Mouse (Mus musculus) heart, postnatal 14 days (tissue): Measurements from ENCODE around the gene Iqce. TPM values are rescaled to one million over a fixed set of nuclear protein-coding genes. Genes with fewer than 3 reads are reported as not detected.

Source experiments
- DNase-seq, 2 experiments: peaks; one replicate each; pipeline ENCODE4 v3.0.0; 2021 to 2022
- intact Hi-C: fragments of 180-260 bp; cut with DNase I; formaldehyde crosslinking; loops from one replicate; pipeline ENCODE4 v1.15.1; 2025
- long read RNA-seq, 2 experiments: library from polyadenylated mRNA; stranded (forward); transcript quantifications; one replicate each; pipeline ENCODE4 v2.0.0; 2021
- total RNA-seq, 2 experiments: library from RNA; stranded (reverse); gene quantifications; 2 replicates each; pipeline ENCODE4 v1.2.3; 2021

Gene Iqce
- total RNA-seq = 10 to 100 TPM in 1 of 2 experiments, 1 to 10 TPM in 1; 8.1 to 10.2 TPM
- long read RNA-seq, experiment 1 = 0 reads
- long read RNA-seq, experiment 2, partial matches to known transcripts = 1 of 2 reads
- long read RNA-seq, experiment 2, other reads (novel, unspliced or antisense) = 1 of 2 reads

DNA sequence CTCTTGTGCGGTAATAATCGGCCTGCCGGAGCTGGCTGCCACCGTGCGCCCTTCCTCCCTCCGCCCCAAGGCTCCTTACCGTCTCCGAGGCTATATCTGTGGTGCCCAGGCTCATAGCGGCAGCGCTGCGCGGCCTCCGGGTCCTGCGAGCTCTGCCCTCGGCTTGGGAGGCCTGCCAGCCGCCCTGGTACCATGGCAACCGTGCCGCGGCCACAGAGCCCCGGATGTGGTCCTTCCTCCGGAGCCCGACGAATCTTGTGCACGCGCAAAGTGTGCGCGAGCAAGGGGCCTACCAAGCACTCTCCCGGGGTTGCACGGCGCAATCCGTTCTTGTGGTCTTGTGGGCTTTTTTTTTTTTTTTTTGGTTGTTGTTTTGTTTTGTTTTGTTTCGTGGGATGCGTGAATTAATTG, at the start of gene Iqce:
TSS of gene Iqce (minus strand) at position 276 of the 411 bp plus-strand sequence.
- peak; percentile 94 to 97 for DNase-seq
- intact Hi-C loops = loop anchor here (5.0 kb wide), 1 partner anchor 125 kb away; no protein-coding TSS in a partner anchor

DNA sequence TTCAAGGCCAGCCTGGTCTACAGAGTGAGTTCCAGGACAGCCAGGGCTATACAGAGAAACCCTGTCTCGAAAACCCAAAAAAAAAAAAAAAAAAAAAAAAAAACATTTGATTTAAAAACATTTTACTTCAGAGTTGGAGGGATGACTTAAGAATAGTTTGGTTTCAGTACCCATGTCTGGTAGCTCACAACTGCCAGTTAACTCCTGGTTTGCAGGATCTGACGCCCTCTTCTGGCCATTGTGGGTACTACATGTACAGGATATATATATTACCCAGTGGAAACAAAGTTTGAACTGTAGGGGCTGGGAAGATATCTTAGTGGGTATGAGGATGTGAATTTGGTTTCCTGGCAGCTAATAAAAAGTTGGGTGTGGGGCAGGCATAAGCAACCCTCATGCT, 48.7 kb upstream of the Iqce start:
- intact Hi-C loops = no loop called here
- DNase-seq = peak in 1 of 2 experiments; percentile 57

DNA sequence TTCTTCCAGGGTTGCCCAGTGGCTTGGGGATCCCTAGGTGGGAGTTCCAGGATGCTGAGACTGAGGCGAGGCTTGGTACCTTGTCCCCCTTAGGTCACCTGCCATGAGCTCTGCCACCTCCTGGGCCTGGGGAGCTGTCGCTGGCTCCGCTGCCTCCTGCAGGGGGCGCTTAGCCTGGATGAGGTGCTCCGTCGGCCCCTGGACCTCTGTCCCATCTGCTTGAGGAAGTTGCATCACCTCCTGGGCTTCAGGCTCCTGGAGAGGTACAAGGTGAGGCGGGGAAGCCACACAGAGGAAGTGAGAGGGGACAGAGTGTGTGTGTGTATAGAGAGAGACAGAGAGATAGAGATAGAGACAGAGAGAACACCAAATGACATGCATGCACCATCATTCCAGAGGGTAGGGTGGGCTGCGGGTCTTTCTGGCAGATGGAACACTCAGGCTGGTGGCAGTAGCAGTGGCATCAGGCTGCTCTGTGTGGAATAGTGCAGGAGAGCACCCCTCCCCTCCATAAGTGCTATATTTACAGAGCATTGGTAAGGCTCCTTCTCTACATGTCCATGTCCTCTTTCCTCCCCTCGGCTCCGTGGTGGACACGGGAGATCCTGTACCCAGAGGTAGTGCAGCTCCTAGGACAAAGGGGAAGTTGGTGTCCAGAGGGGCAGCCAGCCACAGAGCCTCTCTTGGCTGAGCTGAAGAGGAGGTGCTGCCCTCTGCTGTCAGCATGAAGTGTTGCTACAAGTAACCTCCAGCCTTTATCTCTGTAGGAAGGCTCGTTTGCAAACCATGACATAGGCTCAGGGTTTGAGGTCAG, 47.1 kb upstream of the Iqce start:
- intact Hi-C loops = loop anchor here (5.0 kb wide), 2 partner anchors 42 to 212 kb away; partner anchors contain the start of gene Brat1
- peak; percentile 80 to 89 for DNase-seq

DNA sequence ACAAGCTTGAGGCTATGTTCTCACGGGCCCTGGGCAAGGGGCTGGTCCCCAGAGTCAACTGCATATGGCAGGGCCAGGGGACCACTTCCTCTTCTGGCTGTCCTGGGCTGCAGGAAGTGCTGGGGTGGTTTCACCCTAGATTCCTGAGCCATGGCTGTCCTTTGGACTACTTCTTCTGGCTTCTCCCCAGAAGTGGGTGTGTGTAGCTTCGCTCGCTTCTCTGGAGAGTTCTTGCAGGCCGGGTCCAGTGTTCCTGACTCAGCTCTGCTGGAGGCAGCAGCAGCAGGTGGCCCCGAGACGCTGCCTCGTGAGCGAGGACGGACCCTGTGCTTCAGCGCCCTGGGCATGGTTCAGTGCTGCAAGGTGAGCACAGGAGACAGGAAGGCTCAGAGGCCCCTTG, 46.2 kb upstream of the Iqce start:
- peak in 1 of 2 experiments; percentile 28 for DNase-seq
- intact Hi-C loops = loop anchor here (5.0 kb wide), 2 partner anchors 41 to 211 kb away; partner anchors contain the start of gene Brat1

DNA sequence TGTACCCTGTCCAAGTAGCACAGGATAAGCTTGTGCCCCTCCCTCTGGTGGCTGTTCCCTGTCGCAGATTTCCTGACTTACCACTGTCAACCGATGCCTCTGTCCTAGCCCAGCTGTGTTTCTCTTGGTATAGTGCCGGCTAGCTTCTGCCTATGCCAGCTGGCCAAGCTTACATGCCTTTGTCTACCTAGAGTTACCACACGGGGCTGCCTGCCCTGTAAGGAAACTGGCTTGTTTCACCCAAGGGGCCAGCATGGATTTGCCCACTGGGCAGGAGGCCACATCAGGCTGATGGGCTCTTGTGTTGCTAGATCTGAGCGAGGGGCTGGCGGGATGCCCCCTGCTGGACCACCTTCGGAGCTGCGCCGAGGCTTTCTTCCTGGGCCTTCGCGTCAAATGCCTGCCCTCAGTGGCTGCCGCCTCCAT, 41.5 kb upstream of the Iqce start:
- intact Hi-C loops = no loop called here
- peak in 1 of 2 experiments; percentile 20 for DNase-seq

DNA sequence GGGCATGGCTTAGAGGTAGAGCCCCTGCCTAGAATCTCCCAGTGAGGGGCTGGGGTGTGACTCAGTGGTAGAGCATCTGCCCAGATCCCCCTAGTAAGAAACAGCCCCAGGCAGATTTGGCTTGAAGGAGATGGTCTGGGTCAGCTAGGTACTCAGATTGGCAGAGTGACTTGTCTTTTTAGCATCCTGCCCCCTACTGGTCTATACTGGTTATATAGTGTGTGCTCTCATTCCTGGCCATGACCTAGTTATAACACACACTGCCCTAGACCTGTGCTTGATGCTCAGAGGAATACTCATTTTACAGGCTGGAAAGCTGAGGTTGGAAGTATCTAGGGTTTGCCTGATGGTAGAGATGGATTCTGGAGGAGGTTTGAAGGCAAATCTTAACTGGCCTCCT, 39.7 kb upstream of the Iqce start:
- DNase-seq = no peak
- intact Hi-C loops = no loop called here

DNA sequence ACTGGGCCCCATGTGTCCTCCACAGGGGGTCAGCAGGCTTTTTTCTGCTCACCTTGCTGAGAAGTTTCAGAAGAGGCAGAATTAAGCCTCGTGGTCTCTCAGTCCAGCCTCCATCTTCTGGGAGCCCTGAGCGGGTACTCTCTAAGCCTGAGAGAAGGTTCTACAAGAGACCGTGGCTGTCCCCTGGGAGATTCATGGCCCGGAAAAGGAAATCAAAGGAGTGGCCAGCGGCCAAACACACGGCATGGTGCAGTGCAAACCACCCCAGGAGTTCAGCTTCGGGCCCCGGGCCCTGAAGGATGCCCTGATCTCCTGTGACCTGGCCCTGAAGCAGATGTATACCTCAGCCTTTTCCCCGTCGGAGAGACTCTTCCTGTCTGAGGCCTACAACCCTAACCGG, 38.9 kb upstream of the Iqce start:
- peak; percentile 54 to 60 for DNase-seq
- intact Hi-C loops = no loop called here

DNA sequence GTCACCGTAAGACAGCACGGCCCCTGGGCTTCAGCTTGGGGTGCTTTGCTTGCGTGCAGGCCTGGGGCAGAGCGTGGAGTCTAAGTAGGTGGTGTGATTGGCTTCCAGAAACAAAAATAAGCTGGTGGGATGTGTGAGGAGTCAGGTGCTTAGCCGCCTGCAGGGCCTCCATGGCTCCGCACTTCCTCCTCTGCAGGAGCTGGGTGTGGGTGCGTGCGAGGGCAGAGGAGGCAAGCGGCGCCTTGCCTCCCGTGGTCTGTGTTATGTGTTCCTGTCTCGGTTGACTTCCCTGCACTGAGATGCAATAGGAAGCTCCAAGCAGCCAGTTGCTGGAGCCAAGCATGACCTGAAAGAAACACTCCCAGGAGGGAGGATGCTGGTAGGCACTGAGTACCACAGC, 37.6 kb upstream of the Iqce start:
- no peak for DNase-seq
- intact Hi-C loops = no loop called here

DNA sequence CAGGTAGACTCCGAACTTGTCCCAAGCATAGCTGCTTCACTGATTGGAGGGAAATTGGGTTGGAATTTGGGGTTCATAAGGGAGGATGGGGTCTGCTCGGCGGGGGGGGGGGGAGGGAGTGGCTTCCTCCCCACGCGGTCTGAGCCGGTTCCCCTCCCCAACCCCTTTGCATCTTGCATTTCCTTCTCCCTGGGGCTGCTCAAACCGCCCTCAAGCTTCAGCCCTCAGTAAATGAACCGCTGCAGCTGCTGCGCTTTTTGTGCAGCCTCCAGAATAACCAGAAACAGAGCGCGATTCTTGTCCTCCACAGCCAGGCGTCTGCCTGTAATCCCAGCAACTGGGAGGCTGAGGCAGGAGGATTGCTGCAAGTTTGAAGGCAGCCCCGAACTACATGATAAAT, 34.0 kb upstream of the Iqce start:
- intact Hi-C loops = no loop called here
- no peak for DNase-seq

DNA sequence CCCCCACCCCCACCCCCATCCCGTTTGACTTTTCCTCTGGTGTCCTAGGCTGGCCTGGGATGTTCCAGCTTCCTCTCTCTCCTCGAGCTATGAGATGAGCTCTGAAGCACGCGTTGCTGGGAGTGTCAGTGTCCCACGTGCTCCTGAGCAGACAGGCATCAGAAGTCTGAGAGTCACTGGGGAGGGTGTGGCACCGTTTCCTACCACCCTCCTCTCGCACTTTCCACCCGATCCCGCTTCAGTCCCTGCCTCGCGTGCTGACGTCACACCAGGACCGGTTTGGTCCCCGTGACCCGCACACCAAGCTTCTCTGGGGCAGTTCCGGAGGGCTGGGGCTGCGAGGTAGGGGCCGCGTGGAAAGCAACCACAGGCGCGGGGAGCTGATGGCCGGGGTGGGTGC, 33.1 kb upstream of the Iqce start:
- DNase-seq = peak in 1 of 2 experiments; percentile 44
- intact Hi-C loops = no loop called here

DNA sequence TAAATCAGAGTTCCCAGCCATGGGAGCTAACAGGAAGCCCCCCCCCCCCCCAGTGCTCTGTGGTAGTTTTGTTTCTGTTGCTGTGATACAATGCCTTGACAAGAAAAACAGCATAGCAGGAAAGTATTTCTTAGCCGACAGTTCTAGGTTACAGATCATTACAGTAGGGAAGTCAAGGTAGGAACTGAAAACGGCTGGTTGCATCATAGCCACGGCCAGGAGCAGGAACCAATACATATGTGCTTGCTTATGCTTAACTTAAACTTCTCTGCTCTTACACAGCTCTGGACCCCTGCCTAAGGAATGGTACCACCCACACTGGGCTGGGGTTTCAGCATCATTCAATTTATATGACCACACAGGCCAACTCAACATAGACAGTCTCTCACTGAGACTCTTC, 31.2 kb upstream of the Iqce start:
- DNase-seq = no peak
- intact Hi-C loops = no loop called here

DNA sequence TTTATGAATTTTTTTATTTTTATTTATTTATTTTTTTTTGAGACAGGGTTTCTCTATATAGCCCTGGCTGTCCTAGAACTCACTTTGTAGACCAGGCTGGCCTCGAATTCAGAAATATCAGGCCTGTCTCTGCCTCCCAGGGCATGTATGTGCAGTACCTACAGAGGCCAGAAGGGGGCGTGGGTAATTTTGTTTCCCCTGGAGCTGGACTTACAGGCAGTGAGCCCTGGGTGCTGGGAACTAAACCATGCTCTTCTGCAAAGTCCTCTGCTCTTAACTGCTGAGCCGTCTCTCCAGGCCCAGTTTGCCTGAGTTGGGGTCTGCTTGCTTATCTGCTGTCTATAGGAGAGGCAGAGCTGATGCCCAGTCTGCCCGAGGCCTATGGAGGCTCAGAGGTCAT, 30.0 kb upstream of the Iqce start:
- DNase-seq = no peak
- intact Hi-C loops = no loop called here

DNA sequence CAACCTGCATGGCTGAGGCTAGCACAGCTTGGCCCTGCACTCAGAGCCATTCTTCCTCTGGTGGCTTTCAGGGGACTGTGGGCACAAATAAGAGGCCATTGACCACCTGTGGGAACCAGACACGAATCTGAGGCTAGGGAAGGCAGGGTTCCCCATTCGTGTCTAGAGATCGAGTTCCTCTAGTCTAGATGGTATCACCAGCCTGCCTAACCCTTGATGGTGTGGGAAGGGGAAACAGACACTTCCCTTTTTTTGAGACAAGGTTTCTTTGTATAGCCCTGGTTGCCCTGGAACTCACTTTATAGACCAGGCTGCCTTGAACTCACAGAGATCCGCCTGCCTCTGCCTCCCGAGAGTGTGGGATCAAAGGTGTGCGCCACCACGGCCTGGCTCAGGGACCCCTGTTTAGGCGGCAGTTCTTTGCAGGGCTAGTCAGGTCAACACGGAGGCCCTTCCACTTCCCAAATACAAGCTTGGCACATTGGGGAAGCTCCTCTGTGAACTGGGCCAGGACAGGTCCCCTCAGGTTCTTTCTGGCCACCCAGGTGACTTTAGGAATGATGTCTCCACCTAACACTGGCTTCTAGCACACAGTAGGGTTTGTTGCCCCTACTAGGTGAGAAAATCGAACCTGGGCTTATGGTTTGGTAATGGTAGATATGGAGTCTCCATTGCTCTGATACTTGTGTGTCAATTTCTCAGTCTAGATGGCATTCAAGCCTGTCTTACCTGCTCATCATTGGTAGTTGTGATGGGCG, 29.0 kb upstream of the Iqce start:
- intact Hi-C loops = no loop called here
- DNase-seq = no peak

DNA sequence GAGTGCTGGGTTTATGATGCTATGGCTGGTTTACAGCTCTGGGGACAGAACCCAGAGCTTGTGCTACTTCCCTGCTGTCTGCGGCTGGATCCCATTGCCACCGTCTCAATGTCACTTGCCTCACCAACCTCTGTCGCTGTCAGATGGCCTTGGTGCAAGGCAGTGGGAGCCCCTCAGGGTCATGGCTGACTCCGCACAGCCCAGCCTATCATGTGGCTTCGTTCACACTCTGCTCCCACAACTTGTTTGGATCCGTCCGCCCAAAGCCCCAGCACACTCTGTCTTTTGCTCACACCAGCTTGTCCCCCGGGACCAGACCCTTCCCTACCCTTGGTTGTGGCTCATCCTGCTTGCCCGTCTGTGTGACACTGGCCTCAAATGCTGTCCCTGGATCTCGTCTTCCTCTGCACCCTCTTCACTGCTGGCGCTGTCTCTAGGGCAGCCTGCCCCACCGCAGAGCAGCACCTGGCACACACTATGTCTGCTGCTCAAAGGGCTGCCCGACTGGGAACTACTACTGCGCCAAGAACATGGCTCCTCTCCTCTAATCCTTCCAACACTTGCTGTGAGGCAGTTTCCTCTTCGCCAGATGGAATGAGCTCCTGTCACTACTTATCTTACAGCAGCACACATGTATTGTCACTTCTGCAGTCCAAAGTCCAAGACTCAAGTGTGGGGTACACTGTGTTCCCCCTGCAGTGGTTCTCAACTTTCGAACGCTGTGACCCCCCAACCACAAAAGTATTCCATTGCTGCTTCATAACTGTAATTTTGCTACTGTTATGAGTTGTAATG, 25.0 kb upstream of the Iqce start:
- DNase-seq = no peak
- intact Hi-C loops = no loop called here

DNA sequence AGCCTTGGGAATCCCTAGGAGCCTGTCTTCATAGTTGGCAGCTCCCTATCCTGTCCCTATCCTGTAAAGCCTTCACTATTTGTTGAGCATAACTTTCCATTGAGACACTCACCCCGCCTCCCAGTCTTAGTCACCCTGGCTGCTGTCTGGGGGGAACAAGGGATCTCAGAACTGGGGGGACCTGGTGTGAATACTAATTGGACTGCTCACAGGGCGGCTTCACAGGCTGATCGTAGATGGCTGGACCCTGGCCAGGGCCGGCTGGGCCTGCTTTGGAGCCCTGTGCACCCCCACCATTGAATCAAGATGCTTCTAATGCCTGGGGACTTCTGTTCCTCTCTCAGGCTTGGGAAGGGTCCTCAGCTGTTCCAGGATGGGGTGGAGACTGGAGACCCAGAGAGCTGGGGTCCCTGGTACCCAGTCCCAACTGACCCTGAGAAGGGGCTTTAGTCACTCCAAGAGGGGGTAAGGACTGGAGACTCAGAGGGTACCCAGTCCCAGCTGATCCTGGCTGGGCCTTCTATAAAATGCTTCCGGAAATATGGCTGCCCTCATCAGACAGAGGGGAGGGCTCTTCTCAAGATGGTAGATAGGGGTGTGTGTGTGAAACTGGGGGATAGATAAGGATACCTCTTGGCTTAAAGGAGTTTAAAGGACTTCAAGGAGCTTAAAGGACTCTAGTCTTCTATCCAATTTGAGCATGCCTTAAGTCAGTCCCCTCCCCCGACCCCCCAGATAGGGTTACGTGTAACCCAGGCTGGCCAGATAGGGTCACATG, 24.1 kb upstream of the Iqce start:
- DNase-seq = no peak
- intact Hi-C loops = no loop called here

DNA sequence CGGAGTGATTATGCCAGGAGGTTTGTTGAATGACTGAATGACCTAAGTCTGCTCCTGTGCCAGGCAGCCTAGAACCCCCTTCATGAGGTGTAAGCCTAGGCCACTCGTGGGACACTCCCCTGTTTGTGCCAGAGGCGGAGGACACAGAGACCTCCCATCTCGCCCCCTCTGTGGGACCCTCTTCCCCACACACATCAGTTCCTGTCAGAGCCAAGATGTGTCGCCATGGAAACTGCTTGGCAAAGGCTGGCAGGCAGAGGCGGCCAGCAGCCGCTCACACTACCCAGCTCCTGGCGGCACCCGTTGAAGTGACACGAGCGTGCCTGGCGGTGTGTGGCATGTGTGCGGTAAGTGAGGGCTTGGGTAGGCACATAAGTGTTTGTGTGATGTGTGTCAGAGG, 21.6 kb upstream of the Iqce start, which contains the start of gene Amz1:
TSS of gene Amz1 (plus strand) at position 306 of the 400 bp plus-strand sequence.
- no peak for DNase-seq
- intact Hi-C loops = no loop called here

DNA sequence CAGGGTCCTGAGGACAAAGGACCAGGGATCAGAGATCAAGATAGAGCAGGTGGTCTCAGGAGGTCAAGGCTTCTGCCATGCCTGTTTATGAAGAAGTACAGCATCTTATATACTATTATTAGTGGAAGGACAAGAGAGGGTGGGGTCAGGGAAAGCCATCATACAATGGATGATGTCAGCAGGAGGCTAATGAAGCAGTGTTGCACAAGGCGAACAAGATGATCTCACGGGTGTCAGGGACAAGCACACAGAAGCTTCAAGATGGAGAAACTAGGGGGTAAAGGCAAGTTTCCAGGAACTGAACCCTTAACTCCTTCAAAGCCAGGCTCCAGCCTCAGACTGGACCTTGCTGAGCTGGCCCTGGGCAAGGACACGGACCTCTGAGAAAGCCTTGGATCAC, 19.9 kb upstream of the Iqce start:
- intact Hi-C loops = no loop called here
- DNase-seq = no peak

DNA sequence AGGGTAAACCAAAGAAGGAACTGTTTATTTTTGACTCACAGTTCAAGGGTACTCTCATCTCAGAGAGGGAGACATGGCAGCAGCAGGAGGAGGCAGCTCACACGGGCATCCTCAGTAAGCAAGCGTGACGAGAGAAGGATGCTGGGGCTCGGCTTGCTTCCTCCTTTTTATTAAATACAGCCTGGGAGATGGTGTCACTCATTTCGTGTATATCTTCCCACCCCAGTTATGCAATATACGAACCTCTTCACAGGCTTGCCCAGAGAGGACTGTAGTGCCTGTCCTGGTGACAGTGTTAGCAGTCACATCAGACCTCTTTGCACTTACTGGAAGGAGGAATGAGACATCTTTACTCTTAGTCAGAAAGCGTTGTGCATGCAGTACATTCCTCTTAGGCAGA, 18.6 kb upstream of the Iqce start:
- intact Hi-C loops = no loop called here
- DNase-seq = no peak

DNA sequence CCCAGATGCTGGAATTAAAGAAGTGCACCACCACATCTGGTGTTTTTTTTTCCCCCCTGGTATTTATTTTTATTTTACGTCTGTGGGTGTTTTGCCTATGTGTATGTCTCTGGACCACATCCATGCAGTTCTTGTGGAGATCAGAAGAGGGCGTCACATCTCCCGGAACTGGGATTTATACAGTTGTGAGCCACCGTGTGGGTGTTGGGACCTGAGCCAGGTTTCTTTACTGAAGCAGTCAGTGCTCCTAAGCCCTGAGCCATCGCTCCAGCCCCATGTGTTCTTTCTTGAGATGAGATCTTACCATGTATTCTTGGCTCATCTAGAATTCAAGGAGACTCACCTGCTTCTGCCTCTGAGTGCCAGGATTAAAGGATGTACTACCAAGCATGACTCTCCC, 8.9 kb upstream of the Iqce start:
- DNase-seq = no peak
- intact Hi-C loops = no loop called here

DNA sequence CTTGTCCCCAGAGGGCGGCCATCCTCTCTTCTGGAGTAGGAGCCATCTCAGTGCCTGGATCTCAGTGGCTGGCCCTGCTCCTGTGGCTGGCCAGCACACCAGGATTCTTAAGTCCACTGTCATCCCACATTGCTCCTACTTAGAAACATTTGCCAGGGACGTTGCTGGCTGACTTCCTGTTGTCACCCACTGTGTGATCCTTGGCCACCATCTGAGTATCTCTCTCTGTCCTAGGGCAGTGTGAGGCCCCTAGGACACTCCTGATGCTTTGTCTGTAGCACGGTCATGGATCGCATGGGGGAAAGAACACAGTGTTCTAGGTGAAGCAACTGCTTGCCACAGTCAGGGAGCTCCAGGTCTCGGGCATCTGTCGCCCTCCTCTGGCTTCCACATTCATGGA, 8.1 kb upstream of the Iqce start:
- intact Hi-C loops = no loop called here
- DNase-seq = no peak
